Mouse (Mus musculus): ENCODE data around the gene Gps1.

DNA sequence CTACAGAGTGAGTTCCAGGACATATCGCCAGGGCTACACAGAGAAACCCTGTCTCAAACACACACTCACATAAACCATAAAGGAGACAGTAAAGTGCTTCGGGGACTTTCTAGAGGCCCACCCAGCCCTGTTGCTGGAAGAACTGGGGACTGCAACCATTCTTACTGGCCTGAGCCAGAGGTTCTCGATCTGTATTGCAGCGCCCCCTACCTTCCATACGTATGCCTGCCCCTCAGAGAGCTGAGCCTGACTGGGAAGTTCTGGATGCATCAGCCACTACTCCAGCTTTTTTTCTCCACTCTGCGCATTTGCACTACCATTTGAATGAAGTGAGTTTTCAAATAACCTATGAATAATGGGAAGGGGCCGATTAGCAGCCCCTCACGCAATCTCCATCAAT is 34.6 kb upstream of the Gps1 start:
- TF ChIP-seq POLR2A (IDR thresholded peaks at IDR 0.05; ENCODE audit: insufficient read depth, low read depth, low read length) (no peak), CTCF (IDR thresholded peaks at IDR 0.05; ENCODE audit: insufficient read depth, low read depth, low read length) (no peak)
